Mouse (Mus musculus) urinary bladder, postnatal 25 days (tissue): Measurements from ENCODE around the gene Rgs9.
"Not testable (repeated sequence)": the region's sequence is repeated elsewhere in the genome, so short reads cannot be mapped to it uniquely, and the experiment has no call there.

Experiments
- DNase-seq: peaks from one replicate; pipeline ENCODE4 v3.0.0; 2022; ENCODE audit warnings: low spot score

Rgs9 gene

GRCm38 (mm10) chr11:109297710-109298375, at the start of gene Rgs9:
Gene Rgs9 (minus strand): TSS chr11:109298129.
- peak; percentile 92 for DNase-seq

- DNase-seq, result peak; percentile 63
These were observed 49.5 kb upstream of the Rgs9 start for GRCm38 (mm10) chr11:109347242-109347959.

GRCm38 (mm10) chr11:109343991-109344599, 46.2 kb upstream of the Rgs9 start:
- no peak for DNase-seq

- no peak for DNase-seq
These were observed 45.6 kb upstream of the Rgs9 start for GRCm38 (mm10) chr11:109343558-109343957.

GRCm38 (mm10) chr11:109342666-109343065, 44.7 kb upstream of the Rgs9 start:
- not testable (repeated sequence) for DNase-seq

- DNase-seq, result no peak
These were observed 42.6 kb upstream of the Rgs9 start for GRCm38 (mm10) chr11:109340541-109340940.

GRCm38 (mm10) chr11:109339155-109339938, 41.4 kb upstream of the Rgs9 start:
- DNase-seq, result no peak

GRCm38 (mm10) chr11:109335890-109336289, 38.0 kb upstream of the Rgs9 start:
- no peak for DNase-seq

GRCm38 (mm10) chr11:109334773-109335172, 36.8 kb upstream of the Rgs9 start:
- no peak for DNase-seq

GRCm38 (mm10) chr11:109332722-109333121, 34.8 kb upstream of the Rgs9 start:
- DNase-seq, result no peak

GRCm38 (mm10) chr11:109331424-109331824, 33.5 kb upstream of the Rgs9 start:
- DNase-seq, result peak; percentile 94

GRCm38 (mm10) chr11:109330706-109331393, 32.9 kb upstream of the Rgs9 start:
- no peak for DNase-seq

GRCm38 (mm10) chr11:109329331-109329730, 31.4 kb upstream of the Rgs9 start:
- no peak for DNase-seq

GRCm38 (mm10) chr11:109327952-109328351, 30.0 kb upstream of the Rgs9 start:
- DNase-seq, result no peak

- DNase-seq, result no peak
These were observed 29.5 kb upstream of the Rgs9 start for GRCm38 (mm10) chr11:109327381-109327780.

GRCm38 (mm10) chr11:109326270-109326669, 28.3 kb upstream of the Rgs9 start:
- no peak for DNase-seq

GRCm38 (mm10) chr11:109320361-109320933, 22.5 kb upstream of the Rgs9 start:
- DNase-seq, result no peak

GRCm38 (mm10) chr11:109319946-109320345, 22.0 kb upstream of the Rgs9 start:
- DNase-seq, result no peak

GRCm38 (mm10) chr11:109319471-109319870, 21.5 kb upstream of the Rgs9 start:
- no peak for DNase-seq

- DNase-seq, result no peak
These were observed 19.0 kb upstream of the Rgs9 start for GRCm38 (mm10) chr11:109316921-109317320.

- peak; percentile 60 for DNase-seq
These were observed 14.1 kb upstream of the Rgs9 start for GRCm38 (mm10) chr11:109311885-109312605.
